Mouse (Mus musculus): Measurements from ENCODE around the gene Bloc1s2. TPM values are rescaled to one million over a fixed set of nuclear protein-coding genes. Genes with fewer than 3 reads are reported as not detected.
"Not testable (repeated sequence)": the region's sequence is repeated elsewhere in the genome, so short reads cannot be mapped to it uniquely, and the experiment has no call there.

Bloc1s2 gene
- polyA plus RNA-seq, 1 experiment from 2014 or later, result 169 TPM

DNA sequence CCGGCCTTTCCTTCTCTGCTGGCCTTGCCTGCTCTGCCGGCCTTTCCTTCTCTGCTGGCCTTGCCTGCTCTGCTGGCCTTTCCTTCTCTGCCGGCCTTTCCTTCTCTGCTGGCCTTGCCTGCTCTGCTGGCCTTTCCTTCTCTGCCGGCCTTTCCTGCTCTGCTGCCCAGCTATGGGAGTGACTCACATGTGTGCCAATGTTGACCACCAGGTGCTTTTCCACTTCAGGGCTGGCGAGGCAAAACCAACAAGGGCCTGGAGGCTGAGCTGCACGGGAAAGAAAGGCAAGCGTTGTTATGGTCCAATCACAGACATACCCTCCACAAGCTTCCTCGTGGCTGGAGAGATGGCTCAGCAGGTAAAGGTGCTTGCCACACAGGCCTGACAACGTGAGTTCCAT is 25.6 kb downstream of the Bloc1s2 start:
- 91% methylated on average over 8 of the region's 9 CpGs for WGBS
- not testable (repeated sequence) for H3K27ac ChIP-seq; ATAC-seq (ENCODE audit: low FRiP score); H3K4me3 ChIP-seq; H3K9me3 ChIP-seq; H3K4me2 ChIP-seq; H3K27me3 ChIP-seq; H3K4me1 ChIP-seq (replicated peaks); H3K9ac ChIP-seq
- H3K36me3 ChIP-seq, result peaks cover 91% of the 10 kb centered on the region

DNA sequence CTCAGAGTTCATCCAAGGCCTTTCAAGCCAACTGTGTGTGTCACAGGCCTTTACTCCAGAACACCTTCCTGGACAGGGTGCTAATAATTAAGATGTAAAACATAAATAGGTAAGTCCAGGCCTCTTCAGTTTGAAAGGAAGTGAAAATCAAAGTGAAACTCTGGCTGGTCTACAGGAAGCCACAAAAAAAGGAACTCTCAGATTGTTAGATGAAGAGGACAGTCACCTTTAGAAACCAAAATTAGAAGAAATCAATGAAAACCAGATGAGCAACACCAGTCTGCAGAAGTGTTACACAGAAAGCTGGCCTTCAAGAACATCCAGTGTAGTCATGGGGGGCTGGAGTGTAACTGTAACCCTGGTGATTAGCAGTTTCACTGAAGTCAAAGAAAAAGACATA is 28.5 kb downstream of the Bloc1s2 start:
- ATAC-seq (ENCODE audit: low FRiP score), result no peak
- Histone ChIP-seq H3K4me1 (replicated peaks) (no peaks in the 10 kb centered on the region), H3K27me3 (no peaks in the 10 kb centered on the region), H3K4me2 (no peak overlapping the region), H3K9ac (no peak overlapping the region), H3K36me3 (peaks cover 86% of the 10 kb centered on the region), H3K4me3 (no peak overlapping the region), H3K9me3 (no peaks in the 10 kb centered on the region), H3K27ac (no peak overlapping the region)

DNA sequence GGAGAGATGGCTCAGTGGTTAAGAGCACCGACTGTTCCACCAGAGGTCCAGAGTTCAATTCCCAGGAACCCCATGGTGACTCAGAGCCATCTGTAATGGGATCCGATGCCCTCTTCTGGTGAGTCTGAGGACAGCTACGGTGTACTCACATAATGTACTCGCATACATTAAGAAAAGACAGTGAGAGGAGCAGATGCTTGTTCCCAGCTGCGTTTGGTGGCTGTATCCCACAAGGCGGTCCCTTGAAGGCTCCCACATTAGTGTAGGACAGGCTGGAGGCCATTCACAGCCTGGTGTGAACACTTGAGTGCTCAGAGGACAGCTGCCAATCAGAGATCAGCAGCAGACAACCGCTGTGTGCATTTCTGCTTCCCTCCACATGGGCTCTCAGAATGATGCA is 34.5 kb downstream of the Bloc1s2 start:
- WGBS, result 53% methylated on average over 7 of the region's 7 CpGs
- no peaks in the 10 kb centered on the region for H3K27me3 ChIP-seq
- H3K36me3 ChIP-seq, result peaks cover 64% of the 10 kb centered on the region
- no peak overlapping the region for H3K9ac ChIP-seq
- H3K4me3 ChIP-seq, result no peak overlapping the region
- H3K9me3 ChIP-seq, result no peaks in the 10 kb centered on the region
- H3K27ac ChIP-seq, result no peak overlapping the region
- no peak overlapping the region for H3K4me2 ChIP-seq
- no peak for ATAC-seq (ENCODE audit: low FRiP score)
- H3K4me1 ChIP-seq (replicated peaks), result peaks cover 9% of the 10 kb centered on the region

DNA sequence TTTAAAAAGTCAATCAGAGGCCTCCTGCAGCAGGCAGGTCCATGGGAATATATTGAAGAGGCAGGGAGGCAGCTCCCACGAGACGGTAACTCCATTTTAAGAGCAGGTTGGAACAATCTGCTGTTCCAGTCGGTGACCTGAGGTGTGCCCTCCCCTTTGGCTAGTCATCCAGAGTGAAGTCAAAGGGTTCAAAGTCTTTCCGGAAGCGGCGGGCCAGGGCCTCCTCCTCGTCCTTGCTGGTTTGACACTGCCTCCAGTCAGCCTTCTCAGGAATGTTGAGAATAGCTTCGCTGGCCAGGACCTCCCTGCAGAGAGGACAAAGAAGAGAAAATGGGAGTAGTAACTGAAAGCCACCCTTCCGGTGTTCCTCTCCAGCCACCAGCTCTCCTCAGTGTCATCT is 35.9 kb downstream of the Bloc1s2 start:
- peaks cover 22% of the 10 kb centered on the region for H3K4me1 ChIP-seq (replicated peaks)
- no peaks in the 10 kb centered on the region for H3K27me3 ChIP-seq
- no peaks in the 10 kb centered on the region for H3K9me3 ChIP-seq
- no peak overlapping the region for H3K4me2 ChIP-seq
- H3K4me3 ChIP-seq, result no peak overlapping the region
- WGBS, result 91% methylated on average over 9 of the region's 9 CpGs
- H3K27ac ChIP-seq, result no peak overlapping the region
- H3K36me3 ChIP-seq, result peaks cover 56% of the 10 kb centered on the region
- H3K9ac ChIP-seq, result no peak overlapping the region
- no peak for ATAC-seq (ENCODE audit: low FRiP score)

DNA sequence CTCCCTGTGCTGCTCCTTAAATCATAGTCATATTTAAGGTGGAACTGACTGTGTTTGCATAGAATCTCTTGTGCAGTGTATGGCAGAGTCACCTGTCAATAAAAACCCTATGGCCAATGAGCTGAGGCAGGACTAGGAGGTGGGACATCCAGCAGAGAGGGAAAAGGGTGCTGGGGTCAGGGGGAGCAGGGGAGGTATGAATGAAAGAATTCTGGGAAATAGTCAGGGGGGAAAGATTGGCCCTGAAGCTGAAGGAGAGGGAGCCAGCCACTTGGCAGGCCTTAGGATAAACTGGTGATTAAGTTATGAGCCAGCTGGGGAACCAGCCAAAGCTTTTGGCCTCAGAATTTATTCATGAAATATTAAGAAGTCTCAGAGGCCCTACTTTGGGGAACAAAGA is 37.2 kb downstream of the Bloc1s2 start:
- no peak overlapping the region for H3K4me2 ChIP-seq
- H3K4me3 ChIP-seq, result no peak overlapping the region
- no peak overlapping the region for H3K27ac ChIP-seq
- no peak for ATAC-seq (ENCODE audit: low FRiP score)
- peaks cover 44% of the 10 kb centered on the region for H3K36me3 ChIP-seq
- peaks cover 31% of the 10 kb centered on the region for H3K4me1 ChIP-seq (replicated peaks)
- H3K9ac ChIP-seq, result no peak overlapping the region; the same call in 1 of the 2 replicates
- no peaks in the 10 kb centered on the region for H3K27me3 ChIP-seq
- H3K9me3 ChIP-seq, result no peaks in the 10 kb centered on the region

DNA sequence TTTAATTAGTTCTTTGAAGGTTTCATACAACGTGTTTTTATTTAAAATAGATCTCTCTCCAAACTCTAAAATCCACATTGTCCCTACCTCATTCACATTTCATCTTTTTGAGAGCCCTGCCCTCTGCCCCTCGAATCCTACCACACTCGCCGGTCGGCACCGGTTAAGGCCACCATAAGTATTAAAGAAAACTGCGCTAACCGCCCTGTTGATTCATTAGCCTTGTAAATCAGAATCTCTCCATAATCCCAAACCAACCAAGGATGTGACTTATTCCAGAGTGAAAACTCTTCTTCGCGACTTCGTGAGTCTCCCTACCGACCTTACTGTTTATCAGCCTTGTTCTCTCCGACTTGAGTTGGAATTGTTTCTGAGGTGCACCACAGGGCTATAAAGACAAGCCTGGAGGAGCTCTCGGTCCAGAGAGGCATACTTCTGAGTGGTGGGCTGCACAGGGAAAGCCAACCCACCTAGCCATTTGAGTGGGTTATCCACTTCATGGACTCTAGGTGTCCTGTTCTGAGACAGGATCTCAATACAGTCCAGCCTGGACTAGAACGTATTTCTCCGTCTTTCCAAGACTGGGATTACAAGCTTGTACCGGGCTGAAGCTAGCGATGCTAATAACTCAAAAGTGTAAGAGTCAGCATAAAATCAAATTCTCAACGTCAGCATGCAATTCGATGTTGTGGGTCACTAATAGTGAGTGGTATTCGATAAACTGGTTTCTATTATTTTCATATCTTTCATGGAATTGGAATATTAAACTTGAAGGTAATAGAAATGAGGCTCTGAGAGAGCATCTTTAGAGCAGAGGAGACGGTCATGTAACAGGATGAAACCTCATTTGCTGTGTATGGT is 38.4 kb downstream of the Bloc1s2 start:
- Histone ChIP-seq H3K4me1 (replicated peaks) (peaks cover 31% of the 10 kb centered on the region), H3K9ac (peak overlapping the region; percentile 94), H3K4me3 (peak overlapping the region; percentile 91), H3K27ac (peak overlapping the region; percentile 56), H3K27me3 (no peaks in the 10 kb centered on the region), H3K9me3 (no peaks in the 10 kb centered on the region), H3K4me2 (peak overlapping the region; percentile 81), H3K36me3 (peaks cover 33% of the 10 kb centered on the region)
- ATAC-seq (ENCODE audit: low FRiP score), result peak; percentile 51
- WGBS, result 30% methylated on average over 22 of the region's 22 CpGs

DNA sequence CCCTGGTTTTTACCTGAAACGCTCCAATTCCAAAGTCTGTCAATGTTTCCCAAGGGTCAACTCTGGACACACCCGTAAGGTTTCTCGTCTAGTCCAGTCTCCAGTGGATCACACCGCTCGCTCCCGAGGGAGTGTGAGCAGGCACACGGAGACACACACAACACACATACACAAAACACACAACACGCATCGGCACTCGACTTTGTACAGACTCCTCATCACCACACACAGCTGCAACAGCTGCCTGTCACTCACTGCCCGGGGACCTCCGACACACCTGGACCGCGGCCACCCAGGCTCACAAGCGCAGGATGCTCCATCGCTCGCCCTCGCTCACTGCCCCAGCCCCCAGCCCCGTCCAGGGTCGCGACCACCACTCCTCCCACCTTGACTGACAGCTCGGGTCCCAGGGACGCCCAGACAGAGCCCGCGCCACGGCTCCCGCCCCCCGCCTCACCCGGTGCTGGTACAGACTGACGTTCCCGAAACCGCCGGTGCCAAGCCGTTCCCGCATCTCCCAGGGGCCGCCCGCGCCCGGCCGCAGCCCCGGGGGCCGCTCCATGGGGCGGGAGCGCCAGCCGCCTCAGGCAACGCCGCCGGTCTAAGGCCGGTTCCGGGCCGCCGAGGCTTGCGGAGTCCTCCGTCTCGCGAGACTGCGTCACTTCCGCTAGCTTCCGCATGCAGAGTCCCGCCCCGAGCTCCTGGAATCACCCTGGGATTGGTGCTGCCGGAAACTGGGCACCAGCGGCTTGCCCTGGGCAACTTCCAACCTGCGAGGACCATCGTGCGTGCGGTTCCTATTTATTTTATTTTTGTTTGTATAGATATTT is 39.2 kb downstream of the Bloc1s2 start, which contains the start of gene Chuk:
Gene Chuk (minus strand): TSS at position 650 of the 830 bp plus-strand sequence.
- H3K4me3 ChIP-seq, result peak within 1 kb of the TSS; percentile 91
- H3K27ac ChIP-seq, result peak within 1 kb of the TSS; percentile 85
- peak within 1 kb of the TSS; percentile 81 for H3K4me2 ChIP-seq
- H3K27me3 ChIP-seq, result no peaks in the 10 kb centered on the region
- H3K36me3 ChIP-seq, result peaks cover 30% of the 10 kb centered on the region
- ATAC-seq (ENCODE audit: low FRiP score), result peak; percentile 99
- no peaks in the 10 kb centered on the region for H3K9me3 ChIP-seq
- peaks cover 31% of the 10 kb centered on the region for H3K4me1 ChIP-seq (replicated peaks)
- H3K9ac ChIP-seq, result peak within 1 kb of the TSS; percentile 94
- 1% methylated on average over 67 of the region's 67 CpGs for WGBS

DNA sequence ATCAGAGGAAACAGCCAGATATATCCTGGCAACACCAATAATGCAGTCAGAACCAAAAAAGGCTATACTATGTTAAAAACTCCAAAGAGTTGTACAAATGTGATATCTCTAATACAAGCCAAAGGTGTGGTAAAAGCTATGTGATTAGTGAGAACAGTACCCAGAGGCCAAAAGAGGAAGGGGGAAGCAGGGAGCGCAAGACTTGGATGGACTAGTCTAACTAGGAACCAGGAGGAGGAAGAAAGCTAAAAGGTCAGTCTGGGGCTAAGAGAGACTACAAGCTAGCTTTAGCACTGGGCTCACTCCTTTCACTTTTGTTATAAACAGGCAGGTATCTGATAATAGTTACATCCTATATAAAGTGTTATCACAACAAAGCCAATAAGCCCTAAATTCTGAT is 41.9 kb downstream of the Bloc1s2 start:
- no peak for ATAC-seq (ENCODE audit: low FRiP score)
- no peak overlapping the region for H3K9ac ChIP-seq
- 100% methylated on average over 1 of the region's 1 CpGs for WGBS

DNA sequence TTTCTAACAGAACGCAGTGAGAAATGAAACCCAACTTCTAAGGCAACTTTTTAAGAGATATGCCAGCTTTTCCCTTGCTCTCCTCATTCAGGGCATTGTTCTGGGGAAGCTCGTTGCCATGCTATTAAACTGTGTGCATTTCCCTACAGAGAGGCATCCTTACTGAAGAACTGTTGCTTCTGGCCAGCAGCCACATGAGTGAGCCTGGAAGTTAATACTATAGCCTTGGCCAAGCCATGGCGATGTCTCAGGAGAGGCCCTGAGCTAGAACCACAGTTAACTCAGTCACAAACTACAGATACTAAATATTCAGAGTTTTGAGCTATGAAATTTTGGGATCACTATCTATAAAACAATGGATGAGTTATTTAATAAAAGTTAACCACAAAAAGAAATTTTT is 43.2 kb downstream of the Bloc1s2 start:
- H3K9ac ChIP-seq, result no peak overlapping the region
- no peak overlapping the region for H3K4me3 ChIP-seq
- no peaks in the 10 kb centered on the region for H3K27me3 ChIP-seq
- no peak overlapping the region for H3K27ac ChIP-seq
- 85% methylated on average over 3 of the region's 3 CpGs for WGBS
- H3K4me1 ChIP-seq (replicated peaks), result peaks cover 28% of the 10 kb centered on the region
- ATAC-seq (ENCODE audit: low FRiP score), result no peak
- no peak overlapping the region for H3K4me2 ChIP-seq
- H3K9me3 ChIP-seq, result no peaks in the 10 kb centered on the region
- peaks cover 23% of the 10 kb centered on the region for H3K36me3 ChIP-seq

More for the DNA sequence above, 41.9 kb downstream of the Bloc1s2 start:
- Histone ChIP-seq H3K4me2 (no peak overlapping the region), H3K9me3 (no peaks in the 10 kb centered on the region), H3K4me1 (replicated peaks) (peaks cover 31% of the 10 kb centered on the region), H3K27me3 (no peaks in the 10 kb centered on the region), H3K36me3 (peaks cover 16% of the 10 kb centered on the region), H3K4me3 (no peak overlapping the region), H3K27ac (no peak overlapping the region)

DNA sequence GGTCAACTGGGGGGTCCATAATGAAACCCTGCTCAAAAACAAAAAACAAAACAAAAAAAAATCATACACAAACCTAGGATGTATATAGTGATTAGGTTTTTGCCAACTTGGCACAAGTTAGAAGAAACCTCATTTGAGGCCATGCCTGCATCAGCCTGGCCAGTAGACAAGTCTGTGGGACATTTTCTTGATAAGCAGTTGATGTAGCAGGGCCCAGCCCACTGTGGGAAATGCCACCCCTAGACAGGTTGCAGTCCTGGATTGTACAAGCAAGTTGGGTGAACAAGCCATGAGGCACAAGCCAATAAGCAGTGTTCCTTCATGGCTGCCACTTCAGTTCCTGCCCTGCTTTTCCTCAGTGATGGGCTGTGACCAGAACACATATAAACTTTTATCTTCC is 45.4 kb downstream of the Bloc1s2 start:
- Histone ChIP-seq H3K4me2 (no peak overlapping the region), H3K4me1 (replicated peaks) (peaks cover 14% of the 10 kb centered on the region), H3K4me3 (no peak overlapping the region), H3K36me3 (peaks cover 43% of the 10 kb centered on the region), H3K9ac (no peak overlapping the region), H3K27ac (no peak overlapping the region), H3K9me3 (peaks cover 4% of the 10 kb centered on the region; the same call in 1 of the 2 replicates), H3K27me3 (no peaks in the 10 kb centered on the region)
- ATAC-seq (ENCODE audit: low FRiP score), result no peak

All from hindbrain, embryonic 13.5 days (tissue).